Mouse (Mus musculus) testis, adult 2 months (tissue): ENCODE data around the gene Uxs1.

Source experiments
- CTCF ChIP-seq: fragments of 200-500 bp; IDR thresholded peaks from 2 replicates; pipeline ENCODE4 v1.5.1; 2012; ENCODE audit warnings: low read depth, mild to moderate bottlenecking, inconsistent platforms, low read length, moderate library complexity; ENCODE audit not compliant: control insufficient read depth, insufficient read depth, insufficient replicate concordance
- POLR2A ChIP-seq: fragments of 200-500 bp; IDR thresholded peaks from 2 replicates; pipeline ENCODE4 v1.6.1; 2012; ENCODE audit warnings: low read depth, mild to moderate bottlenecking, inconsistent platforms, low read length, moderate library complexity; ENCODE audit not compliant: control insufficient read depth

- TF ChIP-seq POLR2A (no peak), CTCF (no peak)
These were observed 89.6 kb downstream of the Uxs1 start for GRCm38 (mm10) chr1:43737812-43738518.
